Mouse (Mus musculus) left cerebral cortex, postnatal 4 days (tissue): ENCODE measurements around the gene Pam16. TPM values are rescaled to one million over a fixed set of nuclear protein-coding genes. Genes with fewer than 3 reads are reported as not detected.
A peak's percentile ranks its signal among the peaks of the same experiment; 100 is the strongest.

ENCODE experiments used
- DNase-seq: peaks from one replicate; pipeline ENCODE4 v3.0.0-alpha.2; 2022
- intact Hi-C: fragments of 180-260 bp; cut with DNase I; formaldehyde crosslinking; loops from one replicate; pipeline ENCODE4 v1.15.1; 2025
- total RNA-seq, 2 experiments: library from RNA; stranded (reverse); gene quantifications; 2 replicates each; pipeline ENCODE4 v1.2.3; 2021

Pam16 gene
- total RNA-seq, 2 experiments from 2014 or later: 76.7 to 85.7 TPM

GRCm38 (mm10) chr16:4647651-4648141 is 22.9 kb upstream of the Pam16 start:
- peak; percentile 39 for DNase-seq
- intact Hi-C loops: no loop called here

- DNase-seq: no peak
- intact Hi-C loops: no loop called here
Observed at GRCm38 (mm10) chr16:4646831-4647230, 22.0 kb upstream of the Pam16 start.

GRCm38 (mm10) chr16:4645867-4646266 is 21.1 kb upstream of the Pam16 start:
- intact Hi-C loops: no loop called here

DNA sequence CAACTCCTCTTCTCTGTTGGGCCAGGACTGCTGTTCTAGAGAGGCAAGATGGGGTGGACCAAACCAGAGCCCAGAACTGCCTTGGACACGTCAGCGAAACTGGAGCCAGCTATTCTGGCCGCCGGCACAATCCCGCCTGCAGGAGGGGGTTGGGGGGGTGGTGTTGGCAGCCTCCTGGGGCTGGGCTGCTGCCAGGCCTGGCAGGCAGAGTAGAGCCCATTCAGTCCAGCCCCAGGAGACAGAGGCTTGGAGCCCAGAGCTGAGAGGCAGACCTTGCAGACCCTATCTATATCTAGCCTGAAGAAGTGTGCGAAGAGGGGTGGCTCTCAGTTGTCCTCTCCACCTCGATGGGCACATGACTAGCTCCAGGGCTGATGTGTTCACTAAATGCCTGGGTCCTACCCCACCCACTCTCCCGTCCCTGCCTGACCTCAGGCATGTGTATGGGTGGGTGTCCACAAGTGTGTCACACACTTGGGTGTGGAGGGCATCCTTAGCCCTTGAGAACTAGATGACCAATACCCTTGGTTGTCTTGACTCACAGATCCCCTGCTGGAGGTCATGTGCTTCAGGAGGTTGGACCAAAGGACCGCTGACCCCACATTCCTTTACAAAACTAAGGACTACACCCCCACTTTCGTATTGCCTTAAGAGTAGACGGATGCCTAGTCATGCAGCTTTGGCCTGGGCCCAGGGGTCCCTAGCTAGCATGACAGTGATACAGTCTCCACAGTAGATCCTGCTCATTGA is 19.1 kb upstream of the Pam16 start:
- intact Hi-C loops: no loop called here

More at GRCm38 (mm10) chr16:4645867-4646266, 21.1 kb upstream of the Pam16 start:
- DNase-seq: no peak

DNA sequence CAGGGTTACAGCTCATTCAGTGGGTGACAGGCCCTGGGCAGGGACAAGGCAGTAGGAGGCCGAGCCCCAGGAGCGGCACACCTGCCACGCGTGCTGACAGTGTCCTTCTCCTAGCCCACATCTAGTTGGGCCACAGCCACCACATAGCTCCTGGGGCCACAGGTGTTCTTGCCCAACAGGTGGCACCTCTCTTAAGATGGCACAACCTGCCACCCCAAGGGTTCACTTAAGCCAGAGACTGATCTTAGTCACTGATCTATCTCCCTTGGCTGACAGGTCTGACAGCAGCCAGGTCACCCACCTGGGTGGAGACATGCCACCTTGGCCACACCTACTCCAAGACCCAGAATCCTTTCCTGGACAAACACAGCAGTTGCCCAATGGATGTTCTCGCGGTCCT is 18.1 kb upstream of the Pam16 start:
- DNase-seq: no peak
- intact Hi-C loops: no loop called here

More for the DNA sequence above, 19.1 kb upstream of the Pam16 start:
- peak; percentile 89 for DNase-seq

DNA sequence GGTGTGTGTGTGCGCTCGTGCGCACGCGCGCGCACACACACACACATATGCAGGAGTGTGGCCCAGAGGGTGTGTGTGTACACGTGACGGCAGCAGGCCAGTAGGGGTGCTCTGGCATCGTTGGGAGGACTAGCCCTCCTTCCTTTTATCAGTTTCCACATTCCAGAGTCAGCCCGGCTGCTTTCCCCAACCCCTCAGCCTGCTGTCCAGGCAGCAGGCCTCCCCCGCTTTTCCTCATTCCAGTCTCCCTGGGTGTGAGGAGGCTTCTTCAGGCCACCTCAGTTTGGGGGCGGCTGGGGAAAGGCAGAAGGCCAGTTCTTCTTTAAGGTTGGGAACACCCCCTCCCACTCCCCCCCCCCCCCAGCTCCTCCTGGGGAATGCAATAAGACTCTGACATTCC is 17.4 kb upstream of the Pam16 start:
- intact Hi-C loops: no loop called here
- no peak for DNase-seq

GRCm38 (mm10) chr16:4641119-4641838 is 16.5 kb upstream of the Pam16 start:
- DNase-seq: no peak
- intact Hi-C loops: no loop called here

- DNase-seq: no peak
- intact Hi-C loops: no loop called here
Observed at GRCm38 (mm10) chr16:4640267-4641005, 15.6 kb upstream of the Pam16 start.

DNA sequence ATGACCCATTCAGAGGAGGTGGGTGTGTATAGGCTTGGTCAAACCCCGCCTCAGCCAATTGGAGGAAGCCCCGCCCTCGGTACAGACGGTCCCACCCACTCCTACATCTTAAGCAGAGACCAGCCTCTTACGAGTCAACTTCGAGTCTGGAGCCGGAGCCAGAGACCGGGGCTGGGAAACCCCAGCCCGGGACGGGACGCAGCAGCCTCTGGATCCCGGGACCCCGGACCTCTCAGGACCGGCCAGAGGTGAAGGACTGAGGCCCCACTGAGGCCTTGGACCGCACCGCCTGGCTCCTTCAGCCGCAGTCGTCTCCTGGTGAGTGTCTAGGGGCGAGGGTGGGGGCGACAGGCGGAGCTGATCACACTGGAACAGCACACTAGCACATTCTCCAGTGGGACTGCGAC is 15.0 kb upstream of the Pam16 start, which contains the start of the genes Vasn and Dnaja3:
Vasn (plus strand) TSS at position 111 of the 407 bp plus-strand sequence.
Dnaja3 (plus strand) TSS at position 159 of the 407 bp plus-strand sequence.
- intact Hi-C loops: no loop called here

GRCm38 (mm10) chr16:4638891-4639390 is 14.2 kb upstream of the Pam16 start:
- DNase-seq: no peak
- intact Hi-C loops: no loop called here

More for the DNA sequence above, 15.0 kb upstream of the Pam16 start, which contains the start of the genes Vasn and Dnaja3:
- peak; percentile 66 for DNase-seq

- no peak for DNase-seq
- intact Hi-C loops: no loop called here
Observed at GRCm38 (mm10) chr16:4635760-4636159, 11.0 kb upstream of the Pam16 start.

DNA sequence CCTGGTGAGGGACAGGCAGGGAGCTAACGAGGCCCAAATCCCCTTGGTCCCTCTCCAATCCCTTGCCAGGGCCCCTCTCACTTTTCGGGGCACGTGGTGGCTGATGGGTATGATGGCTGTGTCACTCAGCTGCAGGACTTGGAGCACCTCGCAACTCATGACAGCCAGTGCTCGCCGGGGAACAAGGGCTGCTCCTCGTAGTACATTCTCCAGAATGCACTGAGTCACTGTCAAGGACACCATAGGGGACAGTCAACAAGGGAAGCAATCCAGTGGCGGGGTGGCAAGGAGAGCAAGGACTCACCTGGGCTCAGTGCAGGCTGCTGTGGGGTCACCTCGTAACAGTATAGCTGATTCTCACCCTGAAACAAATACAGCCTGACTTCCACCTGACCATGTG is 9.9 kb upstream of the Pam16 start:
- DNase-seq: no peak
- intact Hi-C loops: loop anchor here (5.0 kb wide), 1 partner anchor 33 kb away; no protein-coding TSS in a partner anchor

GRCm38 (mm10) chr16:4633661-4634060 is 8.9 kb upstream of the Pam16 start:
- DNase-seq: no peak
- intact Hi-C loops: loop anchor here (5.0 kb wide), 1 partner anchor 34 kb away; no protein-coding TSS in a partner anchor

DNA sequence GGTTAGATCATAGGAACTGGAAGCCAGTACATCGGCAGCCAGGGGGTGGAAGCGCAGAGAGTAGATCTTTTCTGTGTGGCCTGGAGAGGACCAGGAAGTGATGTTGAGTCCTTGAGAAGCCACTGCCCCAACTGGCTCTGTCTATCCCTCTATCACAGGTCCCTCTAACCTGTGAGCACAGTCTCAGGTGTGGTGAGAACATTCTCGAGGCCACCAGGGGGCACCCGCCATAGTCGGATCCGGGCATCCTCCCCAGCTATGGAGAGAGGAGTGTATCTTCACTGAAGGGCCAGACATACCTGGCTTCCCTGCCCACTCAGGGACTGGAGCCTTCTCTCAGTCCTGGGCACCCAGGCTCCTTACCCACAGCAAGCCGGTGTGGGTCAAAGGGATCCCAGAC is 7.3 kb upstream of the Pam16 start:
- intact Hi-C loops: loop anchor here (5.0 kb wide), 1 partner anchor 35 kb away; no protein-coding TSS in a partner anchor
- DNase-seq: peak; percentile 36

DNA sequence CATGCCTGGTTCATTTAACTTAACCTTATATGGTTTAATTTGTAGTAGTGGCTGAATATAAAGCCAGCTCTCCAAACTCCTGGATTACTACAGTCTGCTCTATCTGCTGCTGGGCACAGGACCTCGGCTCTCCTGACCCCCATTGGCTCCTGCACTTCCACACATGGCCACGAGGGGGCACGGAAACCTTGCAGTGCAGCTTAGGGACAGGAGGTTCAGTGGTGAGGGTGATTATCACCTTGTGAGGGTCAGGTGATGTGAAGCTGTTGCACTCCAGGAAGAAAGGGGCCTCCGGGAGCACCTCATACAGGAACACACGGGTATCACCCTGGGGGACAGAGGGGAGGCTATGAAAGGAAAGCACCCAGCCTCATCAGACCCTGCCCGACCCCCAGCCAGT is 5.2 kb upstream of the Pam16 start:
- intact Hi-C loops: loop anchor here (5.0 kb wide), 1 partner anchor 37 kb away; no protein-coding TSS in a partner anchor
- DNase-seq: peak; percentile 84

DNA sequence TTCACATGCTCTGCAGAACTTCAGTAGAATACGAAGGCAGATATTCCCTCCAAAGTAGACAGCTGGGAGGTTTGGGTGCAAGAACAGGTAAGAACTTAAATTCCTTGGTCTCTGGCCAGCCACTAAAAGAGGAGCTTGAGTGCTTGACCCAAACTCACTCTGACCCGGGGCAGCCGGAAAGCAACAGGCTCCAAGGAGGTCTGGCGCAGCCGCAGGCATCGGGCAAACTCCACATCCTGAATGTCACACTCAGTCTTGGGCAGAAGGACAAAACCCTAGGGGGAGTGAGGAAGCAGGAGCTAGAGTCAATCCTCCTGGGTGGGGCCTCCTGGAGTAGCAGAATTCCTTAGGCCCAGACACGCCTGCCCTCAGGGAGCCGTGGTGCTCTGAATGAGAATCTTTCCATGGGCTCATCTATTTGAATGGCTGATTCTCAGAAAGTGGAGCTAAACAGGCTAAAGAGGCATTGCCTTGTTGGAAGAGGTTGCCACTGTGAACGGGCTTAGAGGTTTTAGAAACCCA is 4.2 kb upstream of the Pam16 start:
- intact Hi-C loops: no loop called here
- no peak for DNase-seq

GRCm38 (mm10) chr16:4627105-4627504 is 2.3 kb upstream of the Pam16 start:
- no peak for DNase-seq
- intact Hi-C loops: no loop called here

- DNase-seq: no peak
- intact Hi-C loops: no loop called here
Observed at GRCm38 (mm10) chr16:4624074-4624473, 714 bp downstream of the Pam16 start.

DNA sequence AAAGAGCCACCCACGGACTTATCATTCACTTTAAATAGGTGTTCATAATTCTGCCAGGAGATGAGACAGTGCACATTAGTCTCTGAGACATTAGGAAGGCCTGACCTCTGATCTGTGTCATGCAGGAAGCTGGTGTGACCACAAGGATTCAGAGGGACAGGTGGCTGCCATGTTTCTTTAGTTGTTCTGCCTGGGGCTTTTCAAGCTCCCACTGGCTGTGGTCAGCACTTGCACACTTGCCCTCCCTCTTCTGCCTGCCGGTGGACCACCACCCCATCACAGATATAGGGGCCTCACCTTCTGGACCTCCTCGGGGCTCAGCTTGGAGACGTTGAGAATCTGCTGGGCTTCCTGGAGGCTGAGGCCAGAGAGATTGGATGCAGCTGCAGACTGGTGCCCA is 8.0 kb downstream of the Pam16 start:
- no peak for DNase-seq
- intact Hi-C loops: no loop called here

GRCm38 (mm10) chr16:4615297-4615696 is 9.5 kb downstream of the Pam16 start:
- intact Hi-C loops: no loop called here
- DNase-seq: no peak
